Mouse (Mus musculus) lung, embryonic 15.5 days (tissue): ENCODE results near the gene Gnmt. TPM values are rescaled to one million over a fixed set of nuclear protein-coding genes. Genes with fewer than 3 reads are reported as not detected.

Source experiments
- ATAC-seq: fragments of 200-750 bp; cut with Nextera tagmentation; 2 replicates; pipeline ENCODE4 v1.8.0; 2017; ENCODE audit warnings: moderate number of reproducible peaks, borderline replicate concordance; ENCODE audit not compliant: low FRiP score, low TSS enrichment; ENCODE audit errors: extremely low read depth
- H3K27ac ChIP-seq: fragments of 300-500 bp; sonication (generic); 2 replicates; pipeline ENCODE4 v1.5.1; 2015; ENCODE audit warnings: moderate library complexity, mild to moderate bottlenecking, inconsistent platforms
- H3K27me3 ChIP-seq: fragments of 300-500 bp; sonication (generic); 2 replicates; pipeline ENCODE4 v1.6.1; 2015; ENCODE audit warnings: inconsistent platforms
- H3K36me3 ChIP-seq: fragments of 300-500 bp; sonication (generic); 2 replicates; pipeline ENCODE4 v1.6.1; 2015; ENCODE audit warnings: inconsistent platforms
- H3K4me1 ChIP-seq: fragments of 300-500 bp; sonication (generic); 2 replicates; pipeline ENCODE4 v1.6.1; 2015; ENCODE audit warnings: inconsistent platforms
- H3K4me2 ChIP-seq: fragments of 300-500 bp; sonication (generic); 2 replicates; pipeline ENCODE4 v1.6.1; 2015; ENCODE audit warnings: inconsistent platforms, mild to moderate bottlenecking, moderate library complexity
- H3K4me3 ChIP-seq: fragments of 300-500 bp; sonication (generic); 2 replicates; pipeline ENCODE4 v1.5.1; 2015; ENCODE audit warnings: mild to moderate bottlenecking, inconsistent platforms
- H3K9ac ChIP-seq: fragments of 300-500 bp; sonication (generic); 2 replicates; pipeline ENCODE4 v1.6.1; 2015; ENCODE audit warnings: inconsistent platforms
- H3K9me3 ChIP-seq: fragments of 300-500 bp; sonication (generic); 2 replicates; pipeline ENCODE4 v1.6.1; 2016; ENCODE audit warnings: inconsistent platforms
- WGBS: fragments of 180-500 bp; shearing (Covaris S2); methylation state at CpG from one replicate; pipeline ENCODE4 v1.1.7; 2015; 5-methylcytosine and 5-hydroxymethylcytosine counted together
- polyA plus RNA-seq: library from polyadenylated mRNA; unstranded; fragments of >200 nt; fragmentation: Nextera tagmentation; extraction: Ambion mirVana; gene quantifications from 2 replicates; pipeline ENCODE4 v1.2.1, GENCODE M21; 2015

The Gnmt gene
- polyA plus RNA-seq, result 1.3 and 1.8 TPM in 2 replicates

- H3K4me2 ChIP-seq, result peak within 1 kb of the TSS; percentile 56
- peak within 1 kb of the TSS; percentile 24 for H3K4me3 ChIP-seq
- H3K36me3 ChIP-seq, result peaks cover 11% of the 10 kb centered on the region; the same call in 1 of the 2 replicates
- no peak for ATAC-seq
- H3K4me1 ChIP-seq, result peaks cover 7% of the 10 kb centered on the region; the same call in 1 of the 2 replicates
- H3K27me3 ChIP-seq, result peaks cover 18% of the 10 kb centered on the region
- WGBS, result 17% methylated on average over 24 of the region's 24 CpGs
- H3K9ac ChIP-seq, result peak within 1 kb of the TSS; percentile 2; the same call in 1 of the 2 replicates
- no peaks in the 10 kb centered on the region for H3K9me3 ChIP-seq
- H3K27ac ChIP-seq, result no peak within 1 kb of the TSS
Observed at GRCm38 (mm10) chr17:46728904-46729318, at the start of gene Gnmt. Gene Gnmt, minus strand, starts transcription at chr17:46729168.

GRCm38 (mm10) chr17:46776087-46776486 lies 47.1 kb upstream of the Gnmt start:
- Histone ChIP-seq H3K27ac (peak overlapping the region; percentile 66), H3K4me2 (no peak overlapping the region), H3K36me3 (peaks cover 63% of the 10 kb centered on the region), H3K4me3 (no peak overlapping the region), H3K9ac (no peak overlapping the region), H3K27me3 (no peaks in the 10 kb centered on the region), H3K4me1 (peaks cover 40% of the 10 kb centered on the region), H3K9me3 (no peaks in the 10 kb centered on the region)
- no peak for ATAC-seq
- WGBS, result 47% methylated on average over 3 of the region's 3 CpGs

- Histone ChIP-seq H3K4me2 (no peak overlapping the region), H3K4me3 (no peak overlapping the region), H3K36me3 (peaks cover 55% of the 10 kb centered on the region), H3K9me3 (no peaks in the 10 kb centered on the region), H3K9ac (no peak overlapping the region), H3K27me3 (no peaks in the 10 kb centered on the region), H3K27ac (0 out of 2 replicates have a peak overlapping the region, but pooled peaks have one; percentile 12), H3K4me1 (peaks cover 33% of the 10 kb centered on the region)
- WGBS, result 86% methylated on average over 9 of the region's 9 CpGs
- no peak for ATAC-seq
Observed at GRCm38 (mm10) chr17:46775070-46775469, 46.1 kb upstream of the Gnmt start.

GRCm38 (mm10) chr17:46774131-46774472 lies 45.1 kb upstream of the Gnmt start:
- H3K4me1 ChIP-seq, result peaks cover 33% of the 10 kb centered on the region
- 34% methylated on average over 2 of the region's 2 CpGs for WGBS
- no peak for ATAC-seq
- peak overlapping the region; percentile 82; the same call in 1 of the 2 replicates for H3K4me2 ChIP-seq
- peaks cover 47% of the 10 kb centered on the region for H3K36me3 ChIP-seq
- no peak overlapping the region for H3K9ac ChIP-seq
- no peaks in the 10 kb centered on the region for H3K9me3 ChIP-seq
- H3K4me3 ChIP-seq, result peak overlapping the region; percentile 78; the same call in 1 of the 2 replicates
- no peak overlapping the region for H3K27ac ChIP-seq
- no peaks in the 10 kb centered on the region for H3K27me3 ChIP-seq

GRCm38 (mm10) chr17:46773278-46774130 lies 44.5 kb upstream of the Gnmt start:
- 8% methylated on average over 19 of the region's 20 CpGs for WGBS
- H3K27ac ChIP-seq, result peak overlapping the region; percentile 81

GRCm38 (mm10) chr17:46772404-46773277 lies 43.7 kb upstream of the Gnmt start, which contains the start of gene 2310039H08Rik:
Gene 2310039H08Rik, plus strand, starts transcription at chr17:46772635.
- H3K4me1 ChIP-seq, result peaks cover 33% of the 10 kb centered on the region
- H3K9ac ChIP-seq, result peak within 1 kb of the TSS; percentile 82
- peaks cover 32% of the 10 kb centered on the region for H3K36me3 ChIP-seq
- H3K27ac ChIP-seq, result peak within 1 kb of the TSS; percentile 81
- no peaks in the 10 kb centered on the region for H3K9me3 ChIP-seq
- H3K27me3 ChIP-seq, result no peaks in the 10 kb centered on the region
- under 1% methylated on average over 49 of the region's 50 CpGs for WGBS
- peak within 1 kb of the TSS; percentile 82 for H3K4me2 ChIP-seq
- peak within 1 kb of the TSS; percentile 78 for H3K4me3 ChIP-seq
- ATAC-seq, result peak; percentile 90

More at GRCm38 (mm10) chr17:46773278-46774130, 44.5 kb upstream of the Gnmt start:
- no peaks in the 10 kb centered on the region for H3K9me3 ChIP-seq
- peaks cover 33% of the 10 kb centered on the region for H3K4me1 ChIP-seq
- H3K36me3 ChIP-seq, result peaks cover 41% of the 10 kb centered on the region
- peak overlapping the region; percentile 82 for H3K4me2 ChIP-seq
- no peaks in the 10 kb centered on the region for H3K27me3 ChIP-seq
- ATAC-seq, result no peak
- peak overlapping the region; percentile 82 for H3K9ac ChIP-seq
- peak overlapping the region; percentile 78 for H3K4me3 ChIP-seq

GRCm38 (mm10) chr17:46772038-46772403 lies 43.1 kb upstream of the Gnmt start:
- Histone ChIP-seq H3K9me3 (no peaks in the 10 kb centered on the region), H3K4me2 (peak overlapping the region; percentile 82), H3K9ac (peak overlapping the region; percentile 82), H3K4me3 (peak overlapping the region; percentile 78), H3K36me3 (peaks cover 26% of the 10 kb centered on the region), H3K27ac (peak overlapping the region; percentile 81), H3K4me1 (peaks cover 33% of the 10 kb centered on the region), H3K27me3 (no peaks in the 10 kb centered on the region)
- WGBS, result 5% methylated on average over 5 of the region's 5 CpGs
- ATAC-seq, result no peak

GRCm38 (mm10) chr17:46771616-46772015 lies 42.6 kb upstream of the Gnmt start:
- no peak for ATAC-seq
- Histone ChIP-seq H3K4me3 (peak overlapping the region; percentile 78), H3K4me1 (peaks cover 33% of the 10 kb centered on the region), H3K4me2 (peak overlapping the region; percentile 82), H3K9me3 (no peaks in the 10 kb centered on the region), H3K27ac (peak overlapping the region; percentile 81), H3K27me3 (no peaks in the 10 kb centered on the region), H3K9ac (peak overlapping the region; percentile 82), H3K36me3 (peaks cover 23% of the 10 kb centered on the region)
- WGBS, result 58% methylated on average over 17 of the region's 17 CpGs

GRCm38 (mm10) chr17:46771025-46771424 lies 42.1 kb upstream of the Gnmt start:
- Histone ChIP-seq H3K4me3 (no peak overlapping the region), H3K4me2 (no peak overlapping the region), H3K9ac (no peak overlapping the region), H3K9me3 (no peaks in the 10 kb centered on the region), H3K27me3 (no peaks in the 10 kb centered on the region), H3K27ac (no peak overlapping the region), H3K36me3 (peaks cover 17% of the 10 kb centered on the region), H3K4me1 (peaks cover 29% of the 10 kb centered on the region)
- no peak for ATAC-seq
- 79% methylated on average over 4 of the region's 4 CpGs for WGBS

GRCm38 (mm10) chr17:46770546-46770945 lies 41.6 kb upstream of the Gnmt start:
- no peak overlapping the region for H3K4me3 ChIP-seq
- peaks cover 24% of the 10 kb centered on the region for H3K4me1 ChIP-seq
- H3K27ac ChIP-seq, result no peak overlapping the region
- H3K4me2 ChIP-seq, result no peak overlapping the region
- 88% methylated on average over 11 of the region's 11 CpGs for WGBS
- no peak overlapping the region for H3K9ac ChIP-seq
- H3K36me3 ChIP-seq, result peaks cover 12% of the 10 kb centered on the region
- H3K27me3 ChIP-seq, result no peaks in the 10 kb centered on the region
- no peaks in the 10 kb centered on the region for H3K9me3 ChIP-seq
- no peak for ATAC-seq

GRCm38 (mm10) chr17:46767868-46768267 lies 38.9 kb upstream of the Gnmt start:
- no peak overlapping the region for H3K4me3 ChIP-seq
- H3K9me3 ChIP-seq, result no peaks in the 10 kb centered on the region
- H3K36me3 ChIP-seq, result no peaks in the 10 kb centered on the region
- H3K27me3 ChIP-seq, result no peaks in the 10 kb centered on the region
- ATAC-seq, result no peak
- no peak overlapping the region for H3K27ac ChIP-seq
- WGBS, result 50% methylated on average over 8 of the region's 8 CpGs
- H3K4me1 ChIP-seq, result peaks cover 7% of the 10 kb centered on the region
- H3K4me2 ChIP-seq, result no peak overlapping the region
- no peak overlapping the region for H3K9ac ChIP-seq
